Mouse (Mus musculus) heart, embryonic 14.5 days (tissue): Measurements from ENCODE around the gene Birc3. TPM values are rescaled to one million over a fixed set of nuclear protein-coding genes. Genes with fewer than 3 reads are reported as not detected.
"Not testable (repeated sequence)": the region's sequence is repeated elsewhere in the genome, so short reads cannot be mapped to it uniquely, and the experiment has no call there.

Experiments used
- ATAC-seq: fragments of 200-750 bp; cut with Nextera tagmentation; 2 replicates; pipeline ENCODE4 v1.8.0; 2017; ENCODE audit warnings: low read depth, moderate TSS enrichment; ENCODE audit not compliant: insufficient number of reproducible peaks, insufficient read depth, low FRiP score
- H3K27ac ChIP-seq, 2 experiments: fragments of 200-500 bp in 1 of 2; fragments of 300-500 bp in 1 of 2; sonication (generic) in 1 of 2; replicated peaks in 1 of 2; 2 replicates each; pipeline ENCODE4 v1.5.1; 2012 to 2014; ENCODE audit warnings: low read depth in 2 of 2, low read length in 2 of 2, control low read depth in 1 of 2, mild to moderate bottlenecking in 1 of 2, mixed read lengths in 1 of 2; ENCODE audit not compliant: control insufficient read depth in 1 of 2, insufficient read depth in 1 of 2
- H3K27me3 ChIP-seq: fragments of 300-500 bp; sonication (generic); 2 replicates; pipeline ENCODE4 v1.6.1; 2014; ENCODE audit warnings: mild to moderate bottlenecking, low read length, control low read depth; ENCODE audit not compliant: control insufficient read depth, insufficient read depth
- H3K36me3 ChIP-seq: fragments of 300-500 bp; sonication (generic); 2 replicates; pipeline ENCODE4 v1.6.1; 2014; ENCODE audit warnings: mild to moderate bottlenecking, control low read depth, low read length, mixed read lengths; ENCODE audit not compliant: control insufficient read depth, insufficient read depth
- H3K4me1 ChIP-seq, 2 experiments: fragments of 200-500 bp in 1 of 2; fragments of 300-500 bp in 1 of 2; sonication (generic) in 1 of 2; 2 replicates each; pipeline ENCODE4 v1.6.1; 2012 to 2014; ENCODE audit warnings: low read length in 2 of 2, control low read depth in 1 of 2, mixed read lengths in 1 of 2; ENCODE audit not compliant: control insufficient read depth in 2 of 2, insufficient read depth in 2 of 2
- H3K4me2 ChIP-seq: fragments of 300-500 bp; sonication (generic); 2 replicates; pipeline ENCODE4 v1.6.1; 2014; ENCODE audit warnings: mild to moderate bottlenecking, low read length
- H3K4me3 ChIP-seq, 2 experiments: fragments of 200-500 bp in 1 of 2; fragments of 300-500 bp in 1 of 2; sonication (generic) in 1 of 2; 2 replicates each; pipeline ENCODE4 v1.5.1; 2012 to 2014; ENCODE audit warnings: low read length in 2 of 2, mild to moderate bottlenecking in 2 of 2, control low read depth in 1 of 2, low read depth in 1 of 2, moderate library complexity in 1 of 2; ENCODE audit not compliant: control insufficient read depth in 1 of 2, insufficient read depth in 1 of 2
- H3K9ac ChIP-seq: fragments of 300-500 bp; sonication (generic); 2 replicates; pipeline ENCODE4 v1.6.1; 2014; ENCODE audit warnings: mild to moderate bottlenecking, low read length
- H3K9me3 ChIP-seq: fragments of 300-500 bp; sonication (generic); 2 replicates; pipeline ENCODE4 v1.6.1; 2016; ENCODE audit warnings: low read length, control low read depth; ENCODE audit not compliant: control insufficient read depth
- WGBS: fragments of 180-500 bp; shearing (Covaris S2); extraction: QIAGEN DNeasy Blood & Tissue Kit; methylation state at CpG from one replicate; pipeline ENCODE4 v1.1.7; 2014; 5-methylcytosine and 5-hydroxymethylcytosine counted together
- polyA plus RNA-seq: library from polyadenylated mRNA; unstranded; fragments of >200 nt; fragmentation: Nextera tagmentation; extraction: Ambion mirVana; gene quantifications from 2 replicates; pipeline ENCODE4 v1.2.1, GENCODE M21; 2014

The Birc3 gene
- polyA plus RNA-seq, 1 experiment from 2014 or later, result 4.3 TPM

- Histone ChIP-seq H3K4me1 (no peaks in the 10 kb centered on the region), H3K4me3 (peak overlapping the region in 1 of 2 experiments; percentile 57; a peak in 2 of 4 replicates), H3K4me2 (peak overlapping the region; percentile 80), H3K9me3 (no peaks in the 10 kb centered on the region), H3K27ac (no peak overlapping the region), H3K9ac (no peak overlapping the region; the same call in 1 of the 2 replicates), H3K36me3 (no peaks in the 10 kb centered on the region), H3K27me3 (no peaks in the 10 kb centered on the region)
- no peak for ATAC-seq
- WGBS, result 92% methylated on average over 8 of the region's 8 CpGs
Observed at GRCm38 (mm10) chr9:7873511-7874211, 675 bp upstream of the Birc3 start.

- peak overlapping the region; percentile 57 for H3K4me3 ChIP-seq
- H3K27me3 ChIP-seq, result no peaks in the 10 kb centered on the region
- H3K36me3 ChIP-seq, result no peaks in the 10 kb centered on the region
- H3K4me2 ChIP-seq, result peak overlapping the region; percentile 80
- H3K4me1 ChIP-seq, result no peaks in the 10 kb centered on the region
- peak overlapping the region; percentile 15 to 46; a peak in 2 of 4 replicates for H3K27ac ChIP-seq
- WGBS, result 15% methylated on average over 23 of the region's 23 CpGs
- peak overlapping the region; percentile 75 for H3K9ac ChIP-seq
- no peaks in the 10 kb centered on the region for H3K9me3 ChIP-seq
- ATAC-seq, result 0 out of 2 replicates have a peak, but pooled peaks have one; percentile 2
Observed at GRCm38 (mm10) chr9:7872044-7872774, 777 bp downstream of the Birc3 start.

DNA sequence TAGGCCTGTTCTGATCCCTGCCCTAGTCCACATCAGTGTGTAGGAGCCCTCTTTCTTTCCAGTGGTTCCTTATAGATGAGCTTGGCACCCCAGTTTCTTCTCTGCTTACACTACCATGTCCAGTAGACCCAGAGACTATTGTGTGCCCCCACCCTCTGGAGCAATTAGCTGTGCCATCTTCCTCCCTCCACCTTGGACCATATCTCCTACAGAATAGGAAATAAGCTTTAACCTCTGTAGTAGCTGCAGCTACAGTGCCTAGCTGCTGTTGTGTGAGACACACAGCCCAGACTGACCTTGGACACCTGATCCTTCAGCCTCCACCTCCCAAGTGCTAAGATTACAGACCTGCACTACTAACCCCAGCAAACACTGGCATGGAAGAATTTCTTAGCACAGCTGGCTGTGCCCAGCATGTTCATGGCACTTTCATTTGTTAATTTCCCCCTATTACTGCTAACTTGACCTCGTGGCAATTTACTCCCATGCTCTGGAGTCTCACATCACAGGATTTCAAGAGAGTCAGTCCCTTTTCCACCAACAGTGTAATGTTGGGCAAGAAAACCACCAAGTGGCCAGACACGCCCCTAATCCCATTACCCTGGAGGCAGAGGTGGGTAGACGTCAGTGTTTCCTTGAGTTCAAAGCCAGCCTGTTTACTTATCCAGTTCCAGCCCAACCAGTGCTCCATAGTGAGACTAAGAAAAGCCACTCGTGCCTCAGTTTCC, 1.5 kb downstream of the Birc3 start:
- Histone ChIP-seq H3K4me1 (no peaks in the 10 kb centered on the region), H3K4me3 (no peak overlapping the region), H3K9me3 (no peaks in the 10 kb centered on the region), H3K9ac (no peak overlapping the region), H3K4me2 (peak overlapping the region; percentile 80; the same call in 1 of the 2 replicates), H3K36me3 (no peaks in the 10 kb centered on the region), H3K27me3 (no peaks in the 10 kb centered on the region), H3K27ac (no peak overlapping the region)
- WGBS, result 75% methylated on average over 4 of the region's 4 CpGs
- no peak for ATAC-seq

DNA sequence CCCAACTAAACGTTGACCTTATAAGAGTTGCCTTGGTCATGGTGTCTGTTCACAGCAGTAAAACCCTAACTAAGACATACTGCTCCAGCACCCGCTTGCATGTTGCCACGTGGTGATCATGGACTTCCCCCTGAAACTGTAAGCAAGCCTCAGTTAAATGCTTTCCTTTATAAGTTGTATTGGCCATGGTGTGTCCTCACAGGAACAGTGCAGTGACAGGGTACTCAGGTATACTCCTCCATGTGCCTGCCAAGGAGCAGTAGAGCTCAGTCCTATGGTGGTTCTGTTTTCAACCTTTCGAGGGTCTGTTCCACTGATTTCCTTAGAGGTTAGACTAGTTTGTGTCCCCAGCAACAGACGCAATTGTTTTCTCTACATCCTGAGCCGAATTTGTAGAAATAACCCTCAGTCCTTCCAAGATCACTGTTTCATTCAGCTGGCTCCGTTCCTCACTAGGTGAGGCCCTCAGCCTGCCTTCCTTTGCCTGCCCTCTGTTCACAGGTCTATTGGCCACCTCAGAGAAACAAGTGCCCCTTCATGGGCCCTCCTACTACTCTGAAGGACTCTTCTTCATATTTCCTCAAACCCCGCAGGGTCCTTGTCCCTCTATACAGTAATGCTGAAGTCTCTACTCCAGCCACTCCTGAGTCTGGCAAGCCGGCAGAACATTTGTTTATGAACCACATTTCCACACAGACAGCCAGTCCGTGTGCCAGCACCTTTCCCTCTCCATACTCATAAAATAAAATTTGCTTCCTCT, 2.2 kb downstream of the Birc3 start:
- Histone ChIP-seq H3K27me3 (no peaks in the 10 kb centered on the region), H3K4me2 (no peak overlapping the region), H3K4me3 (no peak overlapping the region), H3K4me1 (no peaks in the 10 kb centered on the region), H3K9ac (no peak overlapping the region), H3K36me3 (no peaks in the 10 kb centered on the region), H3K9me3 (no peaks in the 10 kb centered on the region), H3K27ac (no peak overlapping the region)
- 91% methylated on average over 10 of the region's 10 CpGs for WGBS
- no peak for ATAC-seq

GRCm38 (mm10) chr9:7868838-7869491, 4.0 kb downstream of the Birc3 start:
- no peak overlapping the region for H3K9ac ChIP-seq
- 89% methylated on average over 4 of the region's 4 CpGs for WGBS
- ATAC-seq, result no peak
- H3K4me2 ChIP-seq, result no peak overlapping the region
- H3K9me3 ChIP-seq, result no peaks in the 10 kb centered on the region
- no peak overlapping the region for H3K4me3 ChIP-seq
- H3K36me3 ChIP-seq, result no peaks in the 10 kb centered on the region
- no peak overlapping the region for H3K27ac ChIP-seq
- H3K4me1 ChIP-seq, result no peaks in the 10 kb centered on the region
- no peaks in the 10 kb centered on the region for H3K27me3 ChIP-seq

GRCm38 (mm10) chr9:7867981-7868380, 5.0 kb downstream of the Birc3 start:
- H3K9me3 ChIP-seq, result no peaks in the 10 kb centered on the region
- ATAC-seq, result no peak
- WGBS, result 87% methylated on average over 3 of the region's 3 CpGs

GRCm38 (mm10) chr9:7866981-7867380, 6.0 kb downstream of the Birc3 start:
- H3K4me1 ChIP-seq, ATAC-seq, H3K27ac ChIP-seq, H3K4me2 ChIP-seq, H3K9me3 ChIP-seq, H3K4me3 ChIP-seq, H3K36me3 ChIP-seq, H3K27me3 ChIP-seq, H3K9ac ChIP-seq: not testable (repeated sequence)
- 81% methylated on average over 2 of the region's 2 CpGs for WGBS

More at GRCm38 (mm10) chr9:7867981-7868380, 5.0 kb downstream of the Birc3 start:
- Histone ChIP-seq H3K4me3 (no peak overlapping the region), H3K36me3 (no peaks in the 10 kb centered on the region), H3K9ac (no peak overlapping the region), H3K27me3 (no peaks in the 10 kb centered on the region), H3K27ac (no peak overlapping the region), H3K4me1 (no peaks in the 10 kb centered on the region), H3K4me2 (no peak overlapping the region)
